Comparison of ENCODE assay signal across 9 mouse cellular contexts in genomic region chr8:93811719-93812475, GRCm38 (mm10). TPM values are rescaled to one million over a fixed set of nuclear protein-coding genes. Genes with fewer than 3 reads are reported as not detected.
DNase-seq lines count a peak whose midpoint lies in the region; ATAC-seq and TF ChIP-seq lines count a peak whose summit lies in the region.
"Had no signal": no experiment of that assay in that cellular context is flagged by ENCODE, and none has a peak within 500 bp of the region (broad histone marks: within the 10 kb centered on the region; RNA-seq: fewer than 3 reads in every experiment).

No protein-coding gene starts in this region.

- no peaks in the 10 kb centered on the region for H3K9me3 ChIP-seq in hindbrain, postnatal 0 days (ENCODE audit: low read length)

- no peak; the same call in 1 of the 2 replicates for TF ChIP-seq CTCF in hindbrain, postnatal 0 days (IDR thresholded peaks at IDR 0.05; ENCODE audit: low read depth)
- TF ChIP-seq CTCF in small intestine, adult 2 months (IDR thresholded peaks at IDR 0.05; ENCODE audit: extremely low read depth, insufficient read length, insufficient replicate concordance, low read depth, low read length) = no peak

- H3K27ac ChIP-seq in hindbrain, postnatal 0 days = peak overlapping the region; percentile 97
- H3K27ac ChIP-seq in small intestine, adult 2 months (ENCODE audit: insufficient read depth, low read depth, low read length) = no peak overlapping the region

- peak overlapping the region; percentile 92 for H3K4me2 ChIP-seq in hindbrain, postnatal 0 days (ENCODE audit: low read depth, low read length)

- H3K4me1 ChIP-seq in hindbrain, postnatal 0 days (ENCODE audit: insufficient read depth, low read length) = peaks cover 11% of the 10 kb centered on the region; the same call in 1 of the 2 replicates
- peaks cover 10% of the 10 kb centered on the region for H3K4me1 ChIP-seq in small intestine, adult 2 months (ENCODE audit: control insufficient read depth, insufficient read depth, insufficient read length, low read length)

- 4% methylated on average over 19 of the region's 20 CpGs for WGBS in hindbrain, postnatal 0 days
- WGBS in small intestine, adult 2 months = 21% methylated on average over 20 of the region's 20 CpGs

- no peaks in the 10 kb centered on the region for H3K27me3 ChIP-seq in hindbrain, postnatal 0 days (ENCODE audit: insufficient read depth, low read length)
- H3K27me3 ChIP-seq in small intestine, adult 2 months (ENCODE audit: control insufficient read depth, insufficient read depth, low read length) = peaks cover 40% of the 10 kb centered on the region

- no peak for ATAC-seq in hindbrain, postnatal 0 days
- no peak for ATAC-seq in monocyte, adult 5-6 weeks (replicated peaks; ENCODE audit: insufficient number of reproducible peaks, low FRiP score, low TSS enrichment, poor library complexity, severe bottlenecking)

- H3K36me3 ChIP-seq in hindbrain, postnatal 0 days (ENCODE audit: insufficient read depth, low read length) = no peaks in the 10 kb centered on the region
- no peaks in the 10 kb centered on the region for H3K36me3 ChIP-seq in small intestine, adult 2 months (ENCODE audit: control insufficient read depth, insufficient read depth, low read length)

- H3K4me3 ChIP-seq in hindbrain, postnatal 0 days (ENCODE audit: low read length) = peak overlapping the region; percentile 90
- H3K4me3 ChIP-seq in small intestine, adult 2 months (ENCODE audit: low read depth, low read length) = peak overlapping the region; percentile 34

- DNase-seq in embryo, embryonic 9.5 days (ENCODE audit: extremely low spot score) = peak; percentile 20
- DNase-seq in embryo, embryonic 10 days (ENCODE audit: low spot score) = no peak
- DNase-seq in right cerebral cortex, postnatal 10 days (ENCODE audit: low spot score in 2 of 2) = peak; percentile 74 to 75
- no peak for DNase-seq in right cerebral cortex, adult 18-20 months
- DNase-seq in hindbrain, postnatal 0 days (ENCODE audit: low spot score) = peak; percentile 73
- DNase-seq in B cell, adult 2 months = no peak

- no peak for TF ChIP-seq POLR2A in small intestine, adult 2 months (IDR thresholded peaks at IDR 0.05; ENCODE audit: low read depth, low read length)

- peak overlapping the region; percentile 94 for H3K9ac ChIP-seq in hindbrain, postnatal 0 days (replicated peaks; ENCODE audit: low read length)

RNA-seq across cellular contexts. Expression of gene Gnao1, which starts 2.1 kb away (rescaled TPM):
- 291 and 301 TPM in 2 replicates for total RNA-seq in hindbrain, postnatal 0 days (2014; rRNA removed)
- 230 and 244 TPM in 2 replicates for polyA plus RNA-seq in hindbrain, postnatal 0 days (2015; fragmentation: Nextera tagmentation; extraction: Ambion mirVana)
- polyA plus RNA-seq in small intestine, adult 2 months (2012; rRNA removed) = 8.2 and 13.6 TPM in 2 replicates
- 0.48 TPM in 1 of 3 replicates, not detected in the others for total RNA-seq in monocyte, adult 5-6 weeks (2017)
- total RNA-seq: neutrophil, adult 5-6 weeks had no signal

Comparison
In these comparisons a context has a peak if more than half of its experiments do, and no peak if none do; other contexts are left out.
1. DNase-seq: peak in embryo, embryonic 9.5 days (single experiment), right cerebral cortex, postnatal 10 days (2 of 2) and hindbrain, postnatal 0 days (single experiment); none in embryo, embryonic 10 days (single experiment), right cerebral cortex, adult 18-20 months (single experiment) and B cell, adult 2 months (0 of 2).
2. RNA of gene Gnao1, which starts 2.1 kb away (total RNA-seq): 291 to 301 TPM in hindbrain, postnatal 0 days; 0.48 TPM in monocyte, adult 5-6 weeks; every median in the first group is over 100 times any median in the second.